Mouse (Mus musculus): ENCODE data around the gene Anxa6. TPM values are rescaled to one million over a fixed set of nuclear protein-coding genes. Genes with fewer than 3 reads are reported as not detected.

The Anxa6 gene
- polyA plus RNA-seq, 1 experiment from 2014 or later, result 393 TPM

- no peak for DNase-seq (ENCODE audit: low spot score)
- Histone ChIP-seq H3K4me2 (ENCODE audit: low read depth, low read length) (no peak overlapping the region), H3K27ac (replicated peaks; ENCODE audit: low read depth, low read length) (no peak overlapping the region), H3K27me3 (replicated peaks; ENCODE audit: control insufficient read depth, insufficient read depth, low read length) (no peaks in the 10 kb centered on the region), H3K9ac (ENCODE audit: low read depth, low read length) (no peak overlapping the region), H3K4me1 (ENCODE audit: control insufficient read depth, insufficient read depth, low read length) (no peaks in the 10 kb centered on the region), H3K36me3 (ENCODE audit: control insufficient read depth, insufficient read depth, low read length) (peaks cover 3% of the 10 kb centered on the region), H3K9me3 (ENCODE audit: control insufficient read depth, low read length) (no peaks in the 10 kb centered on the region), H3K4me3 (ENCODE audit: low read depth, low read length) (no peak overlapping the region)
- 57% methylated on average over 5 of the region's 6 CpGs for WGBS
- no peak for ATAC-seq (ENCODE audit: low read depth)
Measured at GRCm38 (mm10) chr11:54972789-54973188, 60.5 kb downstream of the Anxa6 start.

GRCm38 (mm10) chr11:54972049-54972723 is 61.1 kb downstream of the Anxa6 start:
- Histone ChIP-seq H3K4me1 (ENCODE audit: control insufficient read depth, insufficient read depth, low read length) (no peaks in the 10 kb centered on the region), H3K9me3 (ENCODE audit: control insufficient read depth, low read length) (no peaks in the 10 kb centered on the region), H3K9ac (ENCODE audit: low read depth, low read length) (no peak overlapping the region), H3K36me3 (ENCODE audit: control insufficient read depth, insufficient read depth, low read length) (no peaks in the 10 kb centered on the region), H3K27ac (replicated peaks; ENCODE audit: low read depth, low read length) (no peak overlapping the region), H3K4me3 (ENCODE audit: low read depth, low read length) (no peak overlapping the region), H3K4me2 (ENCODE audit: low read depth, low read length) (no peak overlapping the region), H3K27me3 (replicated peaks; ENCODE audit: control insufficient read depth, insufficient read depth, low read length) (no peaks in the 10 kb centered on the region)
- 55% methylated on average over 4 of the region's 4 CpGs for WGBS
- ATAC-seq (ENCODE audit: low read depth), result no peak
- DNase-seq (ENCODE audit: low spot score), result no peak

GRCm38 (mm10) chr11:54971365-54972048 is 61.7 kb downstream of the Anxa6 start:
- 67% methylated on average over 8 of the region's 8 CpGs for WGBS

GRCm38 (mm10) chr11:54965234-54965633 is 68.0 kb downstream of the Anxa6 start:
- DNase-seq (ENCODE audit: low spot score) (no peak), ATAC-seq (ENCODE audit: low read depth) (no peak)
- Histone ChIP-seq H3K27me3 (replicated peaks; ENCODE audit: control insufficient read depth, insufficient read depth, low read length) (no peaks in the 10 kb centered on the region), H3K27ac (replicated peaks; ENCODE audit: low read depth, low read length) (no peak overlapping the region), H3K4me3 (ENCODE audit: low read depth, low read length) (no peak overlapping the region), H3K4me2 (ENCODE audit: low read depth, low read length) (no peak overlapping the region), H3K4me1 (ENCODE audit: control insufficient read depth, insufficient read depth, low read length) (no peaks in the 10 kb centered on the region), H3K36me3 (ENCODE audit: control insufficient read depth, insufficient read depth, low read length) (no peaks in the 10 kb centered on the region), H3K9me3 (ENCODE audit: control insufficient read depth, low read length) (no peaks in the 10 kb centered on the region), H3K9ac (ENCODE audit: low read depth, low read length) (no peak overlapping the region)
- 87% methylated on average over 6 of the region's 6 CpGs for WGBS

More at GRCm38 (mm10) chr11:54971365-54972048, 61.7 kb downstream of the Anxa6 start:
- ATAC-seq (ENCODE audit: low read depth) (no peak), DNase-seq (ENCODE audit: low spot score) (no peak)
- H3K36me3 ChIP-seq (ENCODE audit: control insufficient read depth, insufficient read depth, low read length), result no peaks in the 10 kb centered on the region
- H3K4me1 ChIP-seq (ENCODE audit: control insufficient read depth, insufficient read depth, low read length), result no peaks in the 10 kb centered on the region
- H3K4me3 ChIP-seq (ENCODE audit: low read depth, low read length), result no peak overlapping the region
- no peak overlapping the region for H3K9ac ChIP-seq (ENCODE audit: low read depth, low read length)
- H3K4me2 ChIP-seq (ENCODE audit: low read depth, low read length), result no peak overlapping the region
- no peaks in the 10 kb centered on the region for H3K27me3 ChIP-seq (replicated peaks; ENCODE audit: control insufficient read depth, insufficient read depth, low read length)
- no peak overlapping the region for H3K27ac ChIP-seq (replicated peaks; ENCODE audit: low read depth, low read length)
- no peaks in the 10 kb centered on the region for H3K9me3 ChIP-seq (ENCODE audit: control insufficient read depth, low read length)

GRCm38 (mm10) chr11:54962810-54963209 is 70.4 kb downstream of the Anxa6 start, which contains the start of gene Tnip1:
TSS of gene Tnip1 (minus strand) at chr11:54962917.
- WGBS, result 36% methylated on average over 6 of the region's 6 CpGs
- H3K4me2 ChIP-seq (ENCODE audit: low read depth, low read length), result peak within 1 kb of the TSS; percentile 39
- H3K36me3 ChIP-seq (ENCODE audit: control insufficient read depth, insufficient read depth, low read length), result no peaks in the 10 kb centered on the region
- DNase-seq (ENCODE audit: low spot score), result peak; percentile 74
- H3K27ac ChIP-seq (replicated peaks; ENCODE audit: low read depth, low read length), result peak within 1 kb of the TSS; percentile 28; the same call in 1 of the 2 replicates
- H3K27me3 ChIP-seq (replicated peaks; ENCODE audit: control insufficient read depth, insufficient read depth, low read length), result no peaks in the 10 kb centered on the region
- H3K4me1 ChIP-seq (ENCODE audit: control insufficient read depth, insufficient read depth, low read length), result no peaks in the 10 kb centered on the region
- peak within 1 kb of the TSS; percentile 50; the same call in 1 of the 2 replicates for H3K9ac ChIP-seq (ENCODE audit: low read depth, low read length)
- H3K4me3 ChIP-seq (ENCODE audit: low read depth, low read length), result no peak within 1 kb of the TSS
- peak; percentile 69 for ATAC-seq (ENCODE audit: low read depth)
- H3K9me3 ChIP-seq (ENCODE audit: control insufficient read depth, low read length), result no peaks in the 10 kb centered on the region

- 53% methylated on average over 3 of the region's 3 CpGs for WGBS
- H3K4me2 ChIP-seq (ENCODE audit: low read depth, low read length), result peak overlapping the region; percentile 39
- no peak overlapping the region for H3K4me3 ChIP-seq (ENCODE audit: low read depth, low read length)
- H3K4me1 ChIP-seq (ENCODE audit: control insufficient read depth, insufficient read depth, low read length), result no peaks in the 10 kb centered on the region
- no peak for ATAC-seq (ENCODE audit: low read depth)
- H3K27ac ChIP-seq (replicated peaks; ENCODE audit: low read depth, low read length), result no peak overlapping the region
- no peak overlapping the region for H3K9ac ChIP-seq (ENCODE audit: low read depth, low read length)
- H3K36me3 ChIP-seq (ENCODE audit: control insufficient read depth, insufficient read depth, low read length), result no peaks in the 10 kb centered on the region
- no peaks in the 10 kb centered on the region for H3K27me3 ChIP-seq (replicated peaks; ENCODE audit: control insufficient read depth, insufficient read depth, low read length)
- H3K9me3 ChIP-seq (ENCODE audit: control insufficient read depth, low read length), result no peaks in the 10 kb centered on the region
- DNase-seq (ENCODE audit: low spot score), result no peak
Measured at GRCm38 (mm10) chr11:54961921-54962320, 71.3 kb downstream of the Anxa6 start.

- Histone ChIP-seq H3K9me3 (ENCODE audit: control insufficient read depth, low read length) (no peaks in the 10 kb centered on the region), H3K4me3 (ENCODE audit: low read depth, low read length) (no peak overlapping the region), H3K27me3 (replicated peaks; ENCODE audit: control insufficient read depth, insufficient read depth, low read length) (no peaks in the 10 kb centered on the region), H3K4me2 (ENCODE audit: low read depth, low read length) (peak overlapping the region; percentile 39; the same call in 1 of the 2 replicates), H3K36me3 (ENCODE audit: control insufficient read depth, insufficient read depth, low read length) (no peaks in the 10 kb centered on the region), H3K9ac (ENCODE audit: low read depth, low read length) (no peak overlapping the region), H3K4me1 (ENCODE audit: control insufficient read depth, insufficient read depth, low read length) (no peaks in the 10 kb centered on the region), H3K27ac (replicated peaks; ENCODE audit: low read depth, low read length) (no peak overlapping the region)
- WGBS, result 77% methylated on average over 6 of the region's 6 CpGs
- ATAC-seq (ENCODE audit: low read depth) (no peak), DNase-seq (ENCODE audit: low spot score) (no peak)
Measured at GRCm38 (mm10) chr11:54961164-54961850, 71.9 kb downstream of the Anxa6 start.

- no peak overlapping the region for H3K9ac ChIP-seq (ENCODE audit: low read depth, low read length)
- 69% methylated on average over 6 of the region's 6 CpGs for WGBS
- H3K36me3 ChIP-seq (ENCODE audit: control insufficient read depth, insufficient read depth, low read length), result no peaks in the 10 kb centered on the region
- no peaks in the 10 kb centered on the region for H3K4me1 ChIP-seq (ENCODE audit: control insufficient read depth, insufficient read depth, low read length)
- ATAC-seq (ENCODE audit: low read depth) (no peak), DNase-seq (ENCODE audit: low spot score) (no peak)
- no peak overlapping the region for H3K4me3 ChIP-seq (ENCODE audit: low read depth, low read length)
- H3K4me2 ChIP-seq (ENCODE audit: low read depth, low read length), result no peak overlapping the region
- no peak overlapping the region for H3K27ac ChIP-seq (replicated peaks; ENCODE audit: low read depth, low read length)
- no peaks in the 10 kb centered on the region for H3K9me3 ChIP-seq (ENCODE audit: control insufficient read depth, low read length)
- H3K27me3 ChIP-seq (replicated peaks; ENCODE audit: control insufficient read depth, insufficient read depth, low read length), result no peaks in the 10 kb centered on the region
Measured at GRCm38 (mm10) chr11:54960251-54960650, 73.0 kb downstream of the Anxa6 start.
